Mouse (Mus musculus): Measurements from ENCODE around the gene Gpr137. TPM values are rescaled to one million over a fixed set of nuclear protein-coding genes. Genes with fewer than 3 reads are reported as not detected.
A peak's percentile ranks its signal among the peaks of the same experiment; 100 is the strongest.
"Not testable (repeated sequence)": the region's sequence is repeated elsewhere in the genome, so short reads cannot be mapped to it uniquely, and the experiment has no call there.

Gpr137 gene
- polyA plus RNA-seq (2012; rRNA removed), result 125 and 127 TPM in 2 replicates

DNA sequence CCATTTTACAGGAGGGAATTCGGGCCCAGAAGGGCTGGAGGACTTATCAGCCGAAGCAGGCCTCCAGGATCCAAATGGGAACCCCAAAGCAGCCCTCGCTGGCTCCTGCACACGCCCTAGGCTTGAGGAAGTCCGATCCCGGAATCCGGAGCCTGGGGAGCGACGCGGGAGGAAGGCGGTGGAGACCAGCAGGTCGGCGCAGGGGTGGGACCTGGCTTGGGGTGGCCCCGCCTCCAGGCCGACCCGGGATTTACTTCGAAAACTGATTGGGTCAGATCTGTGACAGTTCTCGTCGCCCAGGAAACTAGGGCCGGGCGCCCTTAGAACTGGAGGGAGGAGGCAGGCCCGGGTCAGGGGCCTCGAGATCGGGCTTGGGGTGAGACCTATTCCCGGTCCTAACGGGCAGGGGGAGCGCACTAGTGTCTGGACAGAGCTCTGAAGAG lies at the start of gene Gpr137:
TSS of gene Gpr137 (minus strand) at position 232 of the 443 bp plus-strand sequence.
- 1% methylated on average over 27 of the region's 27 CpGs for WGBS
- Histone ChIP-seq H3K4me3 (replicated peaks; ENCODE audit: insufficient read depth, low read depth, low read length) (peak within 1 kb of the TSS; percentile 83), H3K4me1 (ENCODE audit: control insufficient read depth, insufficient read depth, low read length) (peaks cover 29% of the 10 kb centered on the region)

GRCm38 (mm10) chr19:6991166-6991565 lies 48.9 kb upstream of the Gpr137 start:
- H3K4me3 ChIP-seq (replicated peaks; ENCODE audit: insufficient read depth, low read depth, low read length); DNase-seq; H3K27me3 ChIP-seq (ENCODE audit: control insufficient read depth, insufficient read depth, low read length); H3K27ac ChIP-seq (ENCODE audit: insufficient read depth, low read length): not testable (repeated sequence)
- 93% methylated on average over 6 of the region's 6 CpGs for WGBS
- H3K4me1 ChIP-seq (ENCODE audit: control insufficient read depth, insufficient read depth, low read length), result peaks cover 10% of the 10 kb centered on the region

More for the DNA sequence above, at the start of gene Gpr137:
- peak within 1 kb of the TSS; percentile 67 for H3K27ac ChIP-seq (ENCODE audit: insufficient read depth, low read length)
- H3K27me3 ChIP-seq (ENCODE audit: control insufficient read depth, insufficient read depth, low read length), result no peaks in the 10 kb centered on the region
- DNase-seq, result peak; percentile 94 to 96
- TF ChIP-seq CTCF (IDR thresholded peaks at IDR 0.05; ENCODE audit: borderline replicate concordance, insufficient read depth, low read depth, low read length), result no peak
- TF ChIP-seq POLR2A (IDR thresholded peaks at IDR 0.05; ENCODE audit: borderline replicate concordance, insufficient read depth, low read length), result peak; percentile 66

DNA sequence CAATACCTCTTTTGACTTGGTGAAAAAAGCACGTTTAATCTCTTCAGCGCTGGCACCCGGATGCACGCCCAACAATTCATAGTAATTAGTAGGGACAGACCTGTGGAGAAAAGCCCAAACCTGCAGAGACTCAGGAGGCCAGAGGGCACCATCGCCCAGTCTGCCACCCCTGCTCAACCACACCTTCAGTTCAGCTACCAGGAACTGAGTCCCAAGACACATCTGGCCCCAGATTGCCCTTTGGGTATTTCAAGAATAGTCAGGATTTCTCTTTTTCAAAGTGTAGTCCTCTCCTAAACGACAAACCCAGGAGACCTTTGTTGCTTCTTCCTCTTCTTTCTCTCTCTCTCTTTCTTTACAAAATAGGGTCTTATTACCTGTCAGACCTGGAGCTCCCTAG lies 48.4 kb upstream of the Gpr137 start:
- no peaks in the 10 kb centered on the region for H3K27me3 ChIP-seq (ENCODE audit: control insufficient read depth, insufficient read depth, low read length)
- no peak overlapping the region for H3K27ac ChIP-seq (ENCODE audit: insufficient read depth, low read length)
- peaks cover 12% of the 10 kb centered on the region for H3K4me1 ChIP-seq (ENCODE audit: control insufficient read depth, insufficient read depth, low read length)
- TF ChIP-seq CTCF (IDR thresholded peaks at IDR 0.05; ENCODE audit: borderline replicate concordance, insufficient read depth, low read depth, low read length) (no peak), POLR2A (IDR thresholded peaks at IDR 0.05; ENCODE audit: borderline replicate concordance, insufficient read depth, low read length) (no peak)
- DNase-seq, result peak; percentile 11 to 16
- WGBS, result 90% methylated on average over 6 of the region's 6 CpGs
- H3K4me3 ChIP-seq (replicated peaks; ENCODE audit: insufficient read depth, low read depth, low read length), result no peak overlapping the region

- DNase-seq, result peak in 1 of 2 experiments; percentile 18
- H3K27me3 ChIP-seq (ENCODE audit: control insufficient read depth, insufficient read depth, low read length), result no peaks in the 10 kb centered on the region
- no peak overlapping the region for H3K4me3 ChIP-seq (replicated peaks; ENCODE audit: insufficient read depth, low read depth, low read length)
- H3K4me1 ChIP-seq (ENCODE audit: control insufficient read depth, insufficient read depth, low read length), result peaks cover 7% of the 10 kb centered on the region
- no peak for TF ChIP-seq CTCF (IDR thresholded peaks at IDR 0.05; ENCODE audit: borderline replicate concordance, insufficient read depth, low read depth, low read length)
- TF ChIP-seq POLR2A (IDR thresholded peaks at IDR 0.05; ENCODE audit: borderline replicate concordance, insufficient read depth, low read length), result no peak
- H3K27ac ChIP-seq (ENCODE audit: insufficient read depth, low read length), result no peak overlapping the region
- 83% methylated on average over 8 of the region's 8 CpGs for WGBS
These were observed 47.0 kb upstream of the Gpr137 start for GRCm38 (mm10) chr19:6989251-6989650.

DNA sequence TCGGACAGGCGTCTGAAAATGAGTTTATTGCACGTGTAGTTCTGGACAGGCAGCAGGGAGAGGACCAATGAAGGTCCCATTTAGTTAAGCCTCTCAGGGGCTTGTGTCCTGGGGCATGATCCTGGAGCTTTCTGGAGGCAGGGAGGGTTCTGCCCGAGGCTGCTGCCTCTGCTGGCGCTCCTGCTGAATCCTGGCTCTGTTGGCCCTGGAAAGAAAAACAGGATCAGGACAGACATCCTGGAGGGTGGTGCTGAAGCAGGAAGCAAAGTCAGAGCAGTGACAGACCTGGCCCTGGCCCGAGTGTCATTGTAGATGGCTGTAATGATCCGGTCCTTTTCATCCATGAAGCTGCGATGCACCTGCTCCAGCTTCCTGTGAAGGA lies 45.6 kb upstream of the Gpr137 start:
- Histone ChIP-seq H3K4me1 (ENCODE audit: control insufficient read depth, insufficient read depth, low read length) (peaks cover 5% of the 10 kb centered on the region), H3K27ac (ENCODE audit: insufficient read depth, low read length) (peak overlapping the region; percentile 54), H3K4me3 (replicated peaks; ENCODE audit: insufficient read depth, low read depth, low read length) (peak overlapping the region; percentile 76), H3K27me3 (ENCODE audit: control insufficient read depth, insufficient read depth, low read length) (no peaks in the 10 kb centered on the region)
- 1% methylated on average over 8 of the region's 8 CpGs for WGBS
- no peak for TF ChIP-seq POLR2A (IDR thresholded peaks at IDR 0.05; ENCODE audit: borderline replicate concordance, insufficient read depth, low read length)
- DNase-seq, result no peak

DNA sequence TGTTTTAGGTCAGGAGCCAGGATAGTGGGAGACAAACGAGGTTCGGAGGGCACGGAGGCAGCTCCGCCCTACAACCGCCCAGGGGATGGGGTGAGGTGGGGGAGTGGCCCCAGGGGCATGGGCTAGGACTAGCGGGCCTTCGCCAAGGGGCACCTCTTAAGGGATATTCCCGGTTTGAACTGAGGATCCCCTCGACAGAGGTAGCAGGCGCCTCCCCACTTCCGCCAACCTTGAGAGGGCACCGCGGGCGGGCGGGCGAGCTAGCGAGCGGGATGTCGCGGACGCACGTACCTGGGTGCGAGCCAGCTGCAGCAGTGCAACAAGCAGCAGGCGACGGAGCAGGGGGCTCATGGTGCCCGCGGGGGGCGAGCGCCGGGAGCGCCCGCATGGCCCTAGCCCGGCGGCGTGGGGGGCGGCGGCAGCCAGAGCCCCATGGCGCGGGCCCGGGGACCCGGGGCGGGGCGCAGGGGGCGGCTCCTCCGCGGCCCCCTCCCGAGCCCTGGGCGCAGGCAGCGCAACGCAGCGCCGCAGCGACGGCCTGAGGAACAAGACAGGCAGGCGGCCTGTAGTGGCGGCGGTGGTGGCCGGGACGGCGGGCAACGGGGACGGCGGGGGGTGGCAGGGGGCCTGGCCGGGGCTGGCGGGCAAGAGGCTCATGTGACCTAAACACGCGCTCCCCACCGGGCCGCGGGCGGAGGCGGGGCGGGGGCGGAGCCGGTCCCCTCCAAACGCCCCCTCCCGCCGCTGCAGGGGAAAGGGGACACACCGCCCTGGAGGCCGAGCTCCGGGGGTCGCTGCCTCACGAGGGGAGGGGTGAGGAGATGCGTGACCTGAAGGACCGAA lies 45.0 kb upstream of the Gpr137 start, which contains the start of gene Vegfb:
TSS of gene Vegfb (minus strand) at position 591 of the 843 bp plus-strand sequence.
- under 1% methylated on average over 79 of the region's 85 CpGs for WGBS
- H3K4me1 ChIP-seq (ENCODE audit: control insufficient read depth, insufficient read depth, low read length), result peaks cover 4% of the 10 kb centered on the region; the same call in 1 of the 2 replicates
- peak; percentile 75 to 81 for DNase-seq
- H3K27me3 ChIP-seq (ENCODE audit: control insufficient read depth, insufficient read depth, low read length), result no peaks in the 10 kb centered on the region
- peak within 1 kb of the TSS; percentile 66 for H3K27ac ChIP-seq (ENCODE audit: insufficient read depth, low read length)
- H3K4me3 ChIP-seq (replicated peaks; ENCODE audit: insufficient read depth, low read depth, low read length), result peak within 1 kb of the TSS; percentile 76
- no peak for TF ChIP-seq POLR2A (IDR thresholded peaks at IDR 0.05; ENCODE audit: borderline replicate concordance, insufficient read depth, low read length)
- TF ChIP-seq CTCF (IDR thresholded peaks at IDR 0.05; ENCODE audit: borderline replicate concordance, insufficient read depth, low read depth, low read length), result no peak

DNA sequence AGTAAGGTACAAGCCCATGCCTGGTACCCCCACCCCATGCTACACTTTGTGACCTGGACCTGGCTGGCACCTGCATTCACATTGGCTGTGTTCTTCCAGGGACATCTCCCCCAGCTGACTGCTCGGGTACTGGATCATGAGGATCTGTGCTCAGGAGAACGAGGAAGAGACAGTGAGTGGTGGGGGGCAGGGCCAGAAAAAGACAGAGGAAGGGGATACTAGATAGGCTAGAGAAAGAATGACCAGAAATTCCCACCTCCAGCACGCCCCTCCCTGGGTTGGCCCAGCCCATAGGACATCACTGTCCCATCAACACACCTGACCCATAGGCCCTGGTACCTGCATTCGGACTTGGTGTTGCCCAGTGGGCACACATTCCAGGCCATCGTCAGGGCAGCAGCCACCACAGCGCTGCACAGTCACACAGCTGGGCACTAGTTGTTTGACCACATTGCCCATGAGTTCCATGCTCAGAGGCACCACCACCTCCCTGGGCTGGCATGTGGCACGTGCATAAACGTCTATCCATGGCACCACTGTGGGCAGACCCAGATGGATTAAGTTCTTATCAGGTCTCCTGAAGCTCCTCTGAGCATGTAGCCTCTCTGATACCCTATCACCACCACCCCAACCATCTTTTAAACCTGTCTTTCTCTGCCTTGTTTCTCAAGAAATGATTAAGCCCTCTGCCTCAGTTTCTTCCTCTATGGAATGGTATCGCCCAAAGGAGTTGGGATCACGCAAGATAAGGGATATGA lies 43.9 kb upstream of the Gpr137 start:
- 76% methylated on average over 10 of the region's 10 CpGs for whole genome bisulfite sequencing
- Histone ChIP-seq H3K27me3 (ENCODE audit: control insufficient read depth, insufficient read depth, low read length) (no peaks in the 10 kb centered on the region), H3K4me3 (replicated peaks; ENCODE audit: insufficient read depth, low read depth, low read length) (no peak overlapping the region), H3K27ac (ENCODE audit: insufficient read depth, low read length) (no peak overlapping the region), H3K4me1 (ENCODE audit: control insufficient read depth, insufficient read depth, low read length) (peaks cover 6% of the 10 kb centered on the region)
- TF ChIP-seq CTCF (IDR thresholded peaks at IDR 0.05; ENCODE audit: borderline replicate concordance, insufficient read depth, low read depth, low read length) (no peak), POLR2A (IDR thresholded peaks at IDR 0.05; ENCODE audit: borderline replicate concordance, insufficient read depth, low read length) (no peak)
- DNase-seq, result peak in 1 of 2 experiments; percentile 28

All from cerebellum, adult 2 months (tissue).